Mouse (Mus musculus) C2C12 (cell line): Measurements from ENCODE around the gene Itprid2.

ENCODE experiments used
- CEBPB ChIP-seq: IDR thresholded peaks from one replicate; pipeline ENCODE4 v1.6.1; 2011; ENCODE audit warnings: low read depth, mild to moderate bottlenecking, control low read depth, moderate library complexity
- CTCF ChIP-seq: IDR thresholded peaks from one replicate; pipeline ENCODE4 v1.5.1; 2011; ENCODE audit not compliant: control insufficient read depth, insufficient read depth, insufficient read length
- FOSL1 ChIP-seq: IDR thresholded peaks from one replicate; pipeline ENCODE4 v1.8.0; 2011; ENCODE audit warnings: mild to moderate bottlenecking, low read length; ENCODE audit not compliant: poor library complexity, insufficient read depth, severe bottlenecking
- MAX ChIP-seq: IDR thresholded peaks from one replicate; pipeline ENCODE4 v1.6.1; 2011; ENCODE audit warnings: mild to moderate bottlenecking, control low read depth
- MYOD1 ChIP-seq: IDR thresholded peaks from one replicate; pipeline ENCODE4 v1.6.1; 2011; ENCODE audit warnings: low read depth; ENCODE audit not compliant: control insufficient read depth, insufficient read length
- MYOG ChIP-seq: IDR thresholded peaks from one replicate; pipeline ENCODE4 v1.6.1; 2011; ENCODE audit not compliant: control insufficient read depth, insufficient read length; ENCODE audit errors: extremely low read depth
- USF1 ChIP-seq: IDR thresholded peaks from one replicate; pipeline ENCODE4 v1.6.1; 2011; ENCODE audit warnings: low read depth, mild to moderate bottlenecking, control low read depth, moderate library complexity

DNA sequence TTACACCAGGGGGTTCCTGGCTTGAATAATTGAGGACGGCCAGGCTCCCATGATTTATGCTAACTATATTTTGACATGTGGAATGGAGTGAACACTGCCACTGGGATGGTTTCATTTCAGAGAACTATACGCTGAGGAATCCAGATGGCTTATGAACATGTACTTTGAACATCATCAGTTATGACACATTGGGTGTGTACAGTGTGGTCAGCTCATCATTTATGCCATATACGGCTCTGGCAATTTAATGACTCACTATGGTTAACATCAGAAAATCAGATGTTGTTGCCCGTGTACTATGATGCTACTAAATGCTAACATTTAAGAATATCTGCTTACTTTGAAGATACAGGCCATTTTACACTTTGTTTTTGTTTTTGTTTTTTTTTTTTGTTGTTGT lies 31.8 kb upstream of the Itprid2 start:
- TF ChIP-seq CTCF (no peak), USF1 (no peak), MAX (peak; percentile 41), CEBPB (peak; percentile 27), MYOD1 (no peak), FOSL1 (peak; percentile 63), MYOG (no peak)
